Comparison of ENCODE assay signal across 10 mouse cellular contexts in genomic region chr19:28087607-28088546, GRCm38 (mm10).
DNase-seq lines count a peak whose midpoint lies in the region; ATAC-seq and TF ChIP-seq lines count a peak whose summit lies in the region.
"Had no signal": no experiment of that assay in that cellular context is flagged by ENCODE, and none has a peak within 500 bp of the region (broad histone marks: within the 10 kb centered on the region; RNA-seq: fewer than 3 reads in every experiment).

No protein-coding gene starts in this region.

- DNase-seq in brain, embryonic 18.5 days (ENCODE audit: low read depth, low spot score): peak; percentile 46
- DNase-seq in cerebellum, adult 9-11 months: peak; percentile 39
- DNase-seq in left cerebral cortex, postnatal 36 days (ENCODE audit: low spot score in 2 of 2): peak; percentile 18 to 32
- DNase-seq in adrenal gland, postnatal 4 days (ENCODE audit: low spot score in 2 of 2): no peak
- DNase-seq in B cell, adult 2 months: no peak
- DNase-seq in liver, postnatal 0 days: no peak
- no peak for DNase-seq in thymus, adult 18-20 months

- WGBS in hindbrain, embryonic 13.5 days: 53% methylated on average over 12 of the region's 12 CpGs
- 77% methylated on average over 12 of the region's 12 CpGs for WGBS in liver, postnatal 0 days (ENCODE audit: insufficient replicate concordance)

- intact Hi-C loops in left cerebral cortex, postnatal 36 days (cut with DNase I): loop anchor here (5.0 kb wide), 1 partner anchor 76 kb away; the partner anchor contains the start of gene Rfx3

- no peak overlapping the region for H3K9ac ChIP-seq in hindbrain, embryonic 13.5 days
- H3K9ac ChIP-seq in liver, postnatal 0 days (replicated peaks): no peak overlapping the region
- H3K9ac ChIP-seq: heart, embryonic 15.5 days; liver, embryonic 15.5 days had no signal

- no peak overlapping the region for H3K4me2 ChIP-seq in hindbrain, embryonic 13.5 days
- H3K4me2 ChIP-seq in liver, postnatal 0 days (ENCODE audit: low read depth, low read length): no peak overlapping the region
- H3K4me2 ChIP-seq: heart, embryonic 15.5 days; liver, embryonic 15.5 days had no signal

- H3K27ac ChIP-seq in hindbrain, embryonic 13.5 days: peak overlapping the region; percentile 71
- H3K27ac ChIP-seq in liver, postnatal 0 days (ENCODE audit: low read depth): no peak overlapping the region
- H3K27ac ChIP-seq: heart, embryonic 15.5 days; liver, embryonic 15.5 days had no signal

- H3K36me3 ChIP-seq in hindbrain, embryonic 13.5 days: no peaks in the 10 kb centered on the region
- H3K36me3 ChIP-seq in liver, postnatal 0 days (replicated peaks; ENCODE audit: insufficient read depth, low read length): no peaks in the 10 kb centered on the region
- H3K36me3 ChIP-seq: heart, embryonic 15.5 days; liver, embryonic 15.5 days had no signal

- H3K4me3 ChIP-seq in hindbrain, embryonic 13.5 days: no peak overlapping the region
- no peak overlapping the region for H3K4me3 ChIP-seq in liver, postnatal 0 days (ENCODE audit: low read depth, low read length)
- H3K4me3 ChIP-seq: heart, embryonic 15.5 days; liver, embryonic 15.5 days had no signal

- no peaks in the 10 kb centered on the region for H3K27me3 ChIP-seq in hindbrain, embryonic 13.5 days
- H3K27me3 ChIP-seq in liver, postnatal 0 days (ENCODE audit: insufficient read depth, low read length): no peaks in the 10 kb centered on the region
- H3K27me3 ChIP-seq: heart, embryonic 15.5 days; liver, embryonic 15.5 days had no signal

- no peak for TF ChIP-seq CTCF in liver, postnatal 0 days (IDR thresholded peaks at IDR 0.05; ENCODE audit: low read depth)

- H3K4me1 ChIP-seq in hindbrain, embryonic 13.5 days (replicated peaks): peaks cover 14% of the 10 kb centered on the region
- H3K4me1 ChIP-seq in liver, postnatal 0 days (ENCODE audit: insufficient read depth): no peaks in the 10 kb centered on the region
- H3K4me1 ChIP-seq: heart, embryonic 15.5 days; liver, embryonic 15.5 days had no signal

- TF ChIP-seq EP300 in liver, postnatal 0 days (IDR thresholded peaks at IDR 0.05; ENCODE audit: low read depth): no peak

- peak; percentile 80 for ATAC-seq in hindbrain, embryonic 13.5 days (ENCODE audit: low FRiP score)
- no peak for ATAC-seq in liver, postnatal 0 days

- H3K9me3 ChIP-seq in hindbrain, embryonic 13.5 days: no peaks in the 10 kb centered on the region
- no peaks in the 10 kb centered on the region for H3K9me3 ChIP-seq in liver, postnatal 0 days (ENCODE audit: low read length)
- H3K9me3 ChIP-seq: heart, embryonic 15.5 days; liver, embryonic 15.5 days had no signal

Comparison
In these comparisons a context has a peak if more than half of its experiments do, and no peak if none do; other contexts are left out.
1. DNase-seq: peak in brain, embryonic 18.5 days (single experiment), cerebellum, adult 9-11 months (single experiment) and left cerebral cortex, postnatal 36 days (2 of 2); none in adrenal gland, postnatal 4 days (0 of 2), B cell, adult 2 months (0 of 2), liver, postnatal 0 days (single experiment) and thymus, adult 18-20 months (0 of 2).